Mouse (Mus musculus): ENCODE measurements at regions not wholly inside any gene's neighbourhood (a gene's known extent, or its start where the extent isn't known, plus 50 kb on each side); places are given as distances from the start of the nearest gene placed in this dataset.

DNA sequence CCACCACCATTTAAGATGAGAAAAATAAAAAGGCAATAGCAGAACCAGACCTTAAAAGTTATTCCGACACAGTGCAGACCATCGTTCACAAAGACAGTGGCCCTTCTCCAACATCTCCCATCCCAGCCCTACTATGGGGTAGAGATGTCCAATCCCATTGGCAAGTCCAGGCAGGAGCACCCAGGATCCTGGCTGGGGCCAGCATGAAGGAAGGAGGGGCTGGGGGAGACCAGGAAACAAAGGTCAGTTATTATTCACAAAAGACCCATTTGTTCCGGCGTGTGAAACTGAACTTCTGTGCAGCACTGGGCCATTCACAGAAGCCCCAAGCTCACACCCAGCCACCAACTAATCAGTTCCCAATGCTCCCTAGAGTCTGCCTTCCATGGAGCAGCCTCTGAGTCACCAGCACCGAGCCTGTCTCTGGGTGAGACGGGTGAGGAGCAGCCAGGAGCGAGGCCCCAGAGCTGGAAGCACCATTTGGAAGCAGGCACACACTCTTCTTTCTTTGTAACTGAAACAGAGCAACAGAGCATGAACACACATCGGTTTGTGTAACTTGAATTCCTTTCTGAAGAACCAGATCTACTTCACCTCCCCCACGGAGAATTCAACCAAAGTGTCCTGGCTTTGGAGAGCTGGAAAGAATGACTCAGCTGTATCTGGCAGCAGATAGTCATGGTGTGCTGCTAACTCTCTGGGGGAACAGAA lies 70.1 kb upstream of the Dlg1 start:
- no peak for DNase-seq (ENCODE audit: extremely low spot score, low read depth, low spot score)

GRCm38 (mm10) chr16:31597965-31598364 lies 65.3 kb upstream of the Dlg1 start:
- no peak for DNase-seq (ENCODE audit: extremely low spot score, low read depth, low spot score)

GRCm38 (mm10) chr16:31598409-31598988 lies 64.7 kb upstream of the Dlg1 start:
- no peak for DNase-seq (ENCODE audit: extremely low spot score, low read depth, low spot score)

GRCm38 (mm10) chr16:31598989-31599421 lies 64.2 kb upstream of the Dlg1 start:
- no peak for DNase-seq (ENCODE audit: extremely low spot score, low read depth, low spot score)

DNA sequence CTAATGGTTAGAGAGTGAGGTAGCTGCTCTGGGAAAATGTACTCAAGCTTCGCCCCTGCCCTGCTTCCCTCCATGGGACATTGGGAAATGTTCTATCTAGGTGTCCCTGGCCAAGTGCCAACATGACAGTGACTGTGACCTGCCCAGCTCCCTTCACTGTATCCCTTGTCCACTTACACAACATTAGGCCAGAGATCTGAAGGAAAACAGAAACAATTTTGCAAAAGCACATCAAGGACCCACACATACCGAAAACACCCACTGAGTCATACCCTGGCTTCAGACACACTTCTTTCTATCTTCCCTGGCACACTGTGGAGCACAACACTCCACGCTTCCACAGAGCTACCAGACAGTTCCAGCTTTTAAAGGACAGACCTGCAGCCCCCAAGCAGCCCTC lies 62.0 kb upstream of the Dlg1 start:
- DNase-seq (ENCODE audit: extremely low spot score, low read depth, low spot score) = no peak

DNA sequence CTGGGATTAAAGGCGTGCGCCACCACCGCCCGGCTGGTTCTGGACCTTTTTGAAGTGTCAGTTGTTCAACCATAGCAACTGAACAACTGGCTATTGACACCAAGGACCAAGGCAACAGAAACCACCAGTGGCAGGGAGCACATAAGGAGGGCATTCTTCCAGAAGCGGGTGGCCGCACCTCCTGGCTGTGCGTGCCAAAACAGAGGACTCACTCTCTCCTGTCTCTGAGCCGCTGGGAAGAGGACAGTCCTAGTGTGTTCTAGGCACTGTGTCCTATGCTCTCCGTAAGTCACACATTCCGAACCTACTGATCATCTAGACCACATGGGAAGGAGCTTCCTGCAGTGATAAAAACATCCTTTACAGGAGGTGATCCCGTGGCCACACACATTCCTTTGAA lies 60.1 kb upstream of the Dlg1 start:
- DNase-seq (ENCODE audit: extremely low spot score, low read depth, low spot score) = no peak

DNA sequence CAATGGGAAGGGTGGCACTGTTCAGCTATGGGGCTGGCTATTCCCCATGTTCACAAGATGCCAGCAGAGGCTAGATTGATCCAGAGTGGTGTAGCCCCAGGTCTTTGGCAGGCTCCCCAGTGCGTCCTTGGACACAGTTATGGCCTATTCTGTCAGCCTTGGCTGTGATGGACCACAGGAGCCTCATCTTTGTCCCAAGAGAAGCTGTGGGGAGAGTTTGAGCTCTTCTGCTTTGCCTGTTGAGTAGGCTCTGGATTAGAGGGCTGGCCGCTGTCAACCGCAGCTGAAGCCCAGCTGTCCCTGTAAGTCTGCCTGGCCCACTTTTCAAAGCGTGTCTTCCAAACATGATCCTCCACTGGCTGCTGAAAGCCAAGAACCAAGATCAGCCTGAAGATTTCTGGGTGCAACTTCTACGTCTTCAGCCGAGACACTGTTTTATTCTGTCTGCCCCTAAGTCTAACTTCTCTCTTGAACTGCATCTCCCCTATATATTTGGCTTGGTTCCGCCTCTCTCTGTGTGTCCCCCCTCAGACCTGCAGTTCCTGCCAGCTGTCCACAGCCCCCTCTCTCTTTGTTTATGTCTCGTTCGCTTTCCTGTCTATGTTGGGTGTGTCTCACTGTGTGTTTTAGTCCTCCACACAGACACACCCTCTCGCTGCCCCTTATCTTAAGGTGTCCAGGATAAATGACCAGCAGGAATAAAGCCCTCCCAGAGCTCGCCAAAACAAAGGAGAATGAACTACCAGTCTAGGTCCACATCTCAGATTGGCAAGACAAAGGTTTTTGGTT lies 56.7 kb upstream of the Dlg1 start:
- no peak for DNase-seq (ENCODE audit: extremely low spot score, low read depth, low spot score)

DNA sequence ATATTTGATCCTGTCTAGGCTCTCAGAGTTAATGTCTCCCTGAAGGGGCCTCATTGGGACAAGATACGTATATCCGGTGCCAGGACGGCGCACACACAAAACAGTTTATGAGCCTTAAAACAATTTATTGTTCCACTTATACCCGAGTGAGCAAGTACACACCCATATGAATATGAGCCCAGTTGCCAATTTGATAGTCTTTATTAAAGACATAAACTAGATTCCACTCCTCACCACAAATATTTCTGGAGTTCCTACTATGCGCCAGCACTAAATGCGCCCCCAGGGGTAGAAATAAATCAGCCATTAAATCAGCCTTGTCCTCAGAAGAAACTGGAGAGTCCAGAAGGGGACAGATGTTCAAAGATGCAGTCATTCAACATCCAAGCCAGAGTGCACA lies 54.3 kb upstream of the Dlg1 start:
- no peak for DNase-seq (ENCODE audit: extremely low spot score, low read depth, low spot score)

- no peak for DNase-seq (ENCODE audit: extremely low spot score, low read depth, low spot score)
Observed at GRCm38 (mm10) chr16:31609394-31610172, 53.7 kb upstream of the Dlg1 start.
